Mouse (Mus musculus) cortical plate, adult 2 months (tissue): ENCODE measurements around the gene Wiz. TPM values are rescaled to one million over a fixed set of nuclear protein-coding genes. Genes with fewer than 3 reads are reported as not detected.

Experiments
- H3K27ac ChIP-seq: fragments of 200-500 bp; 2 replicates; pipeline ENCODE4 v1.5.1; 2012; ENCODE audit warnings: low read length, control low read depth, inconsistent platforms; ENCODE audit not compliant: insufficient read depth
- H3K4me1 ChIP-seq: fragments of 200-500 bp; 2 replicates; pipeline ENCODE4 v1.6.1; 2011; ENCODE audit warnings: low read length; ENCODE audit not compliant: control insufficient read depth, insufficient read depth
- H3K4me3 ChIP-seq: fragments of 200-500 bp; 2 replicates; pipeline ENCODE4 v1.5.1; 2011; ENCODE audit warnings: mild to moderate bottlenecking, low read length, control low read depth; ENCODE audit not compliant: insufficient read depth
- CTCF ChIP-seq: fragments of 200-500 bp; IDR thresholded peaks from 2 replicates; pipeline ENCODE4 v1.5.1; 2011; ENCODE audit warnings: mild to moderate bottlenecking, control low read depth, low read length; ENCODE audit not compliant: insufficient read depth; ENCODE audit errors: extremely low read depth
- POLR2A ChIP-seq: fragments of 200-500 bp; IDR thresholded peaks from 2 replicates; pipeline ENCODE4 v1.6.1; 2011; ENCODE audit warnings: mild to moderate bottlenecking, low read length, control low read depth; ENCODE audit not compliant: insufficient read depth; ENCODE audit errors: extremely low read depth
- polyA plus RNA-seq: library from polyadenylated mRNA; depleted of rRNA; stranded (reverse); fragments of >200 nt; gene quantifications from 2 replicates; pipeline ENCODE4 v1.2.3, GENCODE M21; 2012; rRNA removed

Wiz gene
- polyA plus RNA-seq, 1 experiment, result 36.9 TPM

DNA sequence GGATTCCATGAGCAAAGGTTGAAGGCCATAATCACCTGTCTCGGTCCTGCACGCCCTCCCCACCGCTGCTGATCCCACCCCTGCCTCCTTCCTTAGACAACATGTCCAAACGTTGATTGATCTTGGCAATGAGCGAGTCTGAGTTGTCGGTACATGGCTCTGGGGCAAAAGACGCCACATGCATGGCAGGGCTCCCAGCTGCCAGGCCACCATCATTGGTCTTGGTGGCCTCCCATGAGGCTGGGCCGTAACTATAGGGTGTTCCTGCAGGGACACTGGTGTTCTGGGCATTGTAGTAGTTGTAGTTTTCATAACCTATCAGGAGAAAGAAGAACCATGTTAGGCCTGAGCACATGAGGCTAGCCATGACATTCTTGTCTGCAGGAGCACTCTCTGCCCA is 72.2 kb downstream of the Wiz start:
- peaks cover 1% of the 10 kb centered on the region; the same call in 1 of the 2 replicates for H3K4me1 ChIP-seq
- no peak overlapping the region for H3K27ac ChIP-seq
- TF ChIP-seq POLR2A (no peak), CTCF (no peak)
- H3K4me3 ChIP-seq, result no peak overlapping the region

DNA sequence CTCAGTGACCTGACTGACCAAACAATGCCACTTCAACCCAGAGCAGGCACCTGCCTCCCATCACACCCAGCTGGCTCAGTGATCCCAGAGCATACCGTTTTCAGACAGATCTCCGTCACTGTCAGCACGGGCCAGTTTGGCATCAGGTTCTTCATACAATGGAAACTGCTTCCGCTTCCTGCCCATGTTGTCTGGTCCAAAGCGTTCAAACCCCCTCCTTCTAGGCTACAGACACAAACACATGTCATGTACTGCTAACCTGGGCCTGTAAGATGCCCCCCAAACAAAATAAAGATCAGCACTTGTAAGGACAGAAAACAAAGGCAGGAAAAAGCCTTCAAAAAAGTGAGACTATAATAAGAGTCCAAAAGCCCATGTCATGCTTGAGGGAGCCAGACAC is 73.7 kb downstream of the Wiz start:
- TF ChIP-seq POLR2A, result no peak
- no peak for TF ChIP-seq CTCF
- Histone ChIP-seq H3K4me1 (no peaks in the 10 kb centered on the region; the same call in 1 of the 2 replicates), H3K27ac (no peak overlapping the region)

DNA sequence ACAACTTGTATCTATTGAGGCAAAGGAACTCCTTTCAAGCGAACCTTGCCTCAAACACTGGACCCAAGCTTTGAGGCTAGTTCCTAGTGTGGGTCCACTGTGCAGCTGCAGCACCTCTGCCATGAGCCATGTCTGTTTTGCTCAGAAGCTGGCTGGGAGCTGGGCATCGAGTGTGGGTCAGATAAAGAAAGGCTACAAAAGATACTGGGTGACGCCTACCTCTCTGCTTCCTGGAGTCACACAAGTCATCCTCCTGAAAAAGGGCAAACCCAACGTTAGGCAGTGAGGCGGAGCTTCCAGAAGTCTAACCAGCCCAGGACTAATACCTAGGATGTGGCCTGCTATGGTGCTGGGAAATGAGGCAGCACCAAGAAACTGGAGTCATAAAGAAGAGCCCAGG is 75.3 kb downstream of the Wiz start:
- H3K4me3 ChIP-seq, result no peak overlapping the region
- no peaks in the 10 kb centered on the region for H3K4me1 ChIP-seq
- TF ChIP-seq CTCF (no peak), POLR2A (no peak)
- H3K27ac ChIP-seq, result no peak overlapping the region

More for the DNA sequence above, 73.7 kb downstream of the Wiz start:
- H3K4me3 ChIP-seq, result no peak overlapping the region

DNA sequence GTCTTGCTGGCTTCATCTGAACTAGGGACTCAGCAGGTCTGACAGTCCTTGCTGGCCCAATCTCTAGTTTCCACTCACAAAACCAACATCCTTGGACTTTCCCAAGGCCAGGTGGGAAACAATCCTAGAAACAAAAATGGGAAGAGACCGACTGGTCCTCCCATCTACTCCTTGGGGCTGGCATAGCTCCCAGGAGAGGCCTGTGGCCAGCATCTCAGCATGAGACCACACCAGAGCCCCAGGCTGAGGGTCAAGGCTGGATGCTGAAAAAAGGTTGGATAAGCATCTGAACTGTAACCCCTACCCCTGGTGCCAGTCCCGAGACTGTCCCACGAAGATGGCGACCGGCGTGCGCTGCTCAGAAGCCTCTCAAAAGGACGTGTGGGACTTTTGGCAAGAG is 76.4 kb downstream of the Wiz start:
- Histone ChIP-seq H3K4me1 (no peaks in the 10 kb centered on the region), H3K4me3 (no peak overlapping the region), H3K27ac (no peak overlapping the region)
- TF ChIP-seq POLR2A, result no peak
- TF ChIP-seq CTCF, result no peak

DNA sequence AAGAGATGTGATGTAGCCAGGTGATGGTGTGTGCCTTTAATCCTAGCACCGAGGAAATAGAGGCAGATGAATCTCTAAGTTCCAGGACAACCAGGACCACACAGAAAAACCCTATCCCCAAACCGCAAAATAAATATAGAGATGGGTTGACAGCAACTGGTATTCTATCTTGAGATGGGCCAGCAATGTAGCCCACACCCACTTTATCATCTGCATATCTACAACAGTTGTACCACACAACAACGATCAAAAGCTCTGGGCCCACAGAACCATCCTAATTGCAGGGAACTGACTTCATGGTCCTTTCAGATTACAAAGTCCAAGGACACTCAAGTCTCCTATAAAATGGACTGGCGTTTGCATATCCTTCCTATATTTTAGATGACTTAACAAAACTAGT is 81.3 kb downstream of the Wiz start:
- TF ChIP-seq CTCF (no peak), POLR2A (no peak)
- Histone ChIP-seq H3K4me1 (no peaks in the 10 kb centered on the region), H3K4me3 (no peak overlapping the region), H3K27ac (no peak overlapping the region)

Other genes starting within 250 kb of the Wiz start
- gene Notch3, start 222.6 kb downstream of the Wiz start, polyA plus RNA-seq, result 7.5 and 7.8 TPM in 2 replicates
- gene Ephx3, start 199.9 kb downstream of the Wiz start, polyA plus RNA-seq, result 0.56 and 0.91 TPM in 2 replicates
- gene Brd4, start 104.7 kb downstream of the Wiz start, polyA plus RNA-seq, result 43.5 and 43.9 TPM in 2 replicates
- gene Akap8, start 68.2 kb downstream of the Wiz start, polyA plus RNA-seq, result 87.3 and 95.9 TPM in 2 replicates
- 363 and 441 TPM in 2 replicates for gene Akap8l, start 38.8 kb downstream of the Wiz start, polyA plus RNA-seq
- gene Rasal3, start 14.1 kb upstream of the Wiz start, polyA plus RNA-seq, result 4.8 and 5.3 TPM in 2 replicates
- gene Pglyrp2, start 34.7 kb upstream of the Wiz start, polyA plus RNA-seq, result not detected in 2 replicates
- gene Cyp4f39, start 63.3 kb upstream of the Wiz start, polyA plus RNA-seq, result not detected in 2 replicates
- gene Cyp4f17, start 116.6 kb upstream of the Wiz start, polyA plus RNA-seq, result 3.7 and 4.2 TPM in 2 replicates
- 8.1 and 9.0 TPM in 2 replicates for gene Cyp4f16, start 147.1 kb upstream of the Wiz start, polyA plus RNA-seq
- not detected in 2 replicates for gene Cyp4f37, start 231.9 kb upstream of the Wiz start, polyA plus RNA-seq